Mouse (Mus musculus): ENCODE measurements around the gene Imp4.

Imp4 gene

DNA sequence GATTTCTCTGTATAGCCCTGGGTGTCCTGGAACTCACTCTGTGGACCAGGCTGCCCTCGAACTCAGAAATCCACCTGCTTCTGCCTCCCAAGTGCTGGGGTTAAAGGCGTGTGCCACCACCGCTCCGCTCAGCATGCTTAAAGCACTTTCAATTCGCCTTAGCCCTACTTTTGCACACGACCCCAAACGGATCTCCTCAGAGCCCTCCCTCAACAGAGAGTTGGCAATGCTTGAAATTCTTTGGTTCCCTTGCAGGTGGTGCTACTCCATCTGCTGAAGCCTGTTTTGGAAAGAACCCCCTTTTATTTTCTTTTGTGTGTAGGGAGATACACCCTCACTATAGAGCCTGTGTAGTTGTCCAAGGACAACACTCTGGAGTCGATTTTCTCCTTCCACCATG is 18.8 kb downstream of the Imp4 start:
- in situ Hi-C loops (cut with MboI; ENCODE audit: low pct_unique_long_range_greater_than_20kb in 1 of 2, low sequenced_read_pairs in 2 of 2, unreplicated experiment in 1 of 2), result no loop called here

DNA sequence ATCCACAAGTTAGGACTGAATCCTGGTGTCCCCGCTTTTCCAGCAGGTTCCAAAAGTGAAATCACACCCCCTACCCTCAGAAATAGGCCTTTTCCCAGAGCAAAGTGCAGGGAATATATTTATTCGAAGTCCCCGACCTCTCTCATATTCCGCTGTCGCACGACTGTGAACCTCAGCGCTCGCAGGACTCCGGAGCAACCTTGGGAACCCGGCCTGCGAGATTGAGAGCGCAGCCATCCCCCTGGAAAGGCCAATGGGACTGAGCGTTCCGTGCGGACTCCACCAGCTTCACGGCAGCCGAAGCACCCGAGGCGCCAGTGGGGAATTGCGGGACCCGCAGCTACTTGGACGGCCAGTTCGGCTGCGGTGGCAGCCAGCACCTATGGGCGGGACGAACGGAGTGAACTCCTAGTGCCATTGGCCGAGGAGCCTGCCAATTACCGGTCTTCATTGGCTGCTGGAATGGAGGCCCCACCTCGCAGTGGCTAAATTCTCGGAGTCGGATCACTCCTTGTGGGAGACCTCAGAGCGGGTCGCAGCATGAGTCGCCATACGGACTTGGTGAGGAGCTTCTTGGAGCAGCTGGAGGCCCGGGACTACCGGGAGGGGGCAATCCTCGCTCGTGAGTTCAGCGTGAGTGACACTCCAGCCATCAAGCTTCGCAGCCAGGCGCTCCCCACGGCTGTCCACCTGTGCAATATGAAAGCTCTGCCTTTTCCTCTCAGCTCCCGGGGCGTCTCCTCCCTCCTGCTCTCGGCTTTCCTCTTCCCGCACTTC is 19.8 kb downstream of the Imp4 start, which contains the start of gene Ptpn18:
Gene Ptpn18, plus strand, starts transcription at position 479 of the 777 bp plus-strand sequence.
- in situ Hi-C loops (cut with MboI; ENCODE audit: low pct_unique_long_range_greater_than_20kb in 1 of 2, low sequenced_read_pairs in 2 of 2, unreplicated experiment in 1 of 2), result no loop called here

DNA sequence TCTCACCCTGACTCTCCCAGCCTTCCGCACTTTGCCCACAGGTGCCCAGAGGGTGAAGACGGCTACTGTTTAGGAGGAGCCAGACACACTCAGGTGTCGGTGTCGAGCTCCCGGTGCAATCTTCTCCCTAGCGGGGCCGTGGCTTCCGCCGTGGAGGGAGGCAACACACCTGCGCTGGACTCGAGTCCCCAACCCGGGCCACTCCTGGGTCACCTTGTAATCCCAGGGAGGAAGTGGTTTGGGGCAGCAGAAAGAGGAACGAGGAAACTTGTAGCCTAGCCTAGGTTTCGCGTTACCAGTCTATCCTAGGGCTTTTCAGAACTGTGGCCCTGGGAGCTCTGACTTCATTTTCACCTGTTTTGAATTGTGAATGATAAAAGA is 20.4 kb downstream of the Imp4 start:
- in situ Hi-C loops (cut with MboI; ENCODE audit: low pct_unique_long_range_greater_than_20kb in 1 of 2, low sequenced_read_pairs in 2 of 2, unreplicated experiment in 1 of 2), result no loop called here

DNA sequence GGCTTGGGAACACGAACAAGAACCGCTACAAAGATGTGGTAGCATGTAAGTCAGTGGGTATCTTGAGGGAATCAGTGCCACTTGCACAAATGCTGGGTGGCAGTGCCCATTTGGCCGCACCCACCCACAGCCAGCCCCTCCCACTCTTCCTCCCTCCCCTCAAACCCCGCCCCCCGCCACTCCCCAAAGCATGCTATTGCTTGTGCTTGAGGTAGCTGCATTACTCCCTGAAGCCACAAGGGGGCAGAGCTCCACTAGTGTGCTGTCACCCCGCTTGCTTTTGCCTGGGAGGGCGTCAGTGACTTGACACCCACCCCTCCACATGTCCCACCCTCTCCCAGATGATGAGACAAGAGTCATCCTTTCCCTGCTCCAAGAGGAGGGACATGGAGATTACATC is 23.1 kb downstream of the Imp4 start:
- in situ Hi-C loops (cut with MboI; ENCODE audit: low pct_unique_long_range_greater_than_20kb in 1 of 2, low sequenced_read_pairs in 2 of 2, unreplicated experiment in 1 of 2), result no loop called here

DNA sequence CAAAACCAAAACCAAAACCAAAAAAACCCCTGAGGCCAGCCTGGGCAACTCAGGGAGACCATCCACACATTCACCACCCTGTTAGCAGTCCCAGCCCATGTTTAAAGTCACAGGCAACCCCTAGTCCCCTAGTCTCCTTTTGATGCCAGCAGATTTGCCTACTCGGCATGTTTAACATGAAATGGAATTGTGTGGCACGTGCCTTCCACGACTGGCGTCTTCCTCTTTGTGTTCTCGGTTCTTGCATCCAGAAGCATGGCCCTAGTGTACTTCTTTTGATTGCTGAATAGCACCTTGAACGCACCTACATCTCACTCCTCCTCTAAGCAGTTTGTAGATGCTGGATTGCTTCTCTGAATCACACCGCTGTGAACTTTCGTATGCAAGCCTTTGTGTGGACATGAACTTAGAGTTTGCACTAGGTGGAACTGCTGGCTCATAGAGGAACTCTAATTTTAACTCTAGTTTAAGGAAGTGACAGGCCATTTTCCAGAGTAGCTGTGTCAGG is 24.7 kb downstream of the Imp4 start:
- in situ Hi-C loops (cut with MboI; ENCODE audit: low pct_unique_long_range_greater_than_20kb in 1 of 2, low sequenced_read_pairs in 2 of 2, unreplicated experiment in 1 of 2), result no loop called here

DNA sequence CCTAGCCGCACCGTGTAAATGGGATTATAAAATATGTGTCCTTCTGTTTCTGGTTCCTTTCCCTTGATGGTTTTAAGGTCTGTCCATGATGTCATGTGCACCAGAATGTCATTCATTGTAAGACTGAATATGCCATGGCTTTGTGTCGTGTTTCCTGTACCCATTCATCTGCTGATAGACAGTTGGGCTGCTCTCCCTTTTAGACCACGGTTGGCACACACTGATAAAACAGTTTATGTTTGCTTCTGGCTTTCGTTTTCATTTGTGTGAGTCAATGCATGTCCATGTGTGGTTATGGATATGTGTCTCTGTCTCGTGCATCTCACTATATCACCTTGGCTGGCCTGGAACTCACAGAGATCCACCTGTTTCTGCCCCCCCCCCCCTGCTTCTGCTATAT is 25.8 kb downstream of the Imp4 start:
- in situ Hi-C loops (cut with MboI; ENCODE audit: low pct_unique_long_range_greater_than_20kb in 1 of 2, low sequenced_read_pairs in 2 of 2, unreplicated experiment in 1 of 2), result no loop called here

DNA sequence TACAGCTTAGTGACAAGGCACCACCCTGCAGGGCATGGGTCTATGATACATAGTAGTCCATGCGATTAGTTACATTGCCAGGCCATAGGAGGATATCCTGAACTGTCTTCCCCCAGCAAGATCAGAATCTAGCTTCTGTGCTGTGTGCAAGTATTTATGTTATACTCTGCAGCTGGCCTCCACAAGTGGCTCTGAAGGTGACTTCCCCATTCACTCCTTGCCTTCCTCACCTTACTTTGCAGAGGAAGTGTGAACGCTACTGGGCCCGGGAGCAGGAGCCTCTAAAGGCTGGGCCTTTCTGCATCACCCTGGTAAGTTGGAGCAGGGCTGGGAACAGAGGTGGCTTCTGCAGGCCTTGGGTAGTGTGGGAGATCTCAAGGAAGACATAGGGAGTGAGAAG is 28.4 kb downstream of the Imp4 start:
- in situ Hi-C loops (cut with MboI; ENCODE audit: low pct_unique_long_range_greater_than_20kb in 1 of 2, low sequenced_read_pairs in 2 of 2, unreplicated experiment in 1 of 2), result no loop called here

DNA sequence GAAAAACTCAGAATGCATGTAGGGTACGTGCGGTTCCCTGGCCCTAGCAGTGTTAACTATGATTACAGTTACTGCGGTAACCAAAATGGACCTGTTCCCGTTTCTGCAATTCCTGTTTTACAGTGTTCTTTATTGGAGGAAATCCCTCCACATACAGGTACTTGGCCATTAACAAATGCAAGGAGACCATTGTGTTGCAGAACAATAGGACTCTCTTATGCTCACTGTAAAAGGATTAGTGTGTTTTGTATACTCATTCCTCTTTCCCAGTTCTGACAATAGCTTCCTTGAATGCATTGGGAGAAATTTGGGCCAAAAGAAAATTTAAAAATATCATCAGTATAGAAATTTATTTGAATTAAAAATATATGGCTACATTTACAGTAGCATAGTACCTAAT is 28.8 kb downstream of the Imp4 start:
- in situ Hi-C loops (cut with MboI; ENCODE audit: low pct_unique_long_range_greater_than_20kb in 1 of 2, low sequenced_read_pairs in 2 of 2, unreplicated experiment in 1 of 2), result no loop called here

DNA sequence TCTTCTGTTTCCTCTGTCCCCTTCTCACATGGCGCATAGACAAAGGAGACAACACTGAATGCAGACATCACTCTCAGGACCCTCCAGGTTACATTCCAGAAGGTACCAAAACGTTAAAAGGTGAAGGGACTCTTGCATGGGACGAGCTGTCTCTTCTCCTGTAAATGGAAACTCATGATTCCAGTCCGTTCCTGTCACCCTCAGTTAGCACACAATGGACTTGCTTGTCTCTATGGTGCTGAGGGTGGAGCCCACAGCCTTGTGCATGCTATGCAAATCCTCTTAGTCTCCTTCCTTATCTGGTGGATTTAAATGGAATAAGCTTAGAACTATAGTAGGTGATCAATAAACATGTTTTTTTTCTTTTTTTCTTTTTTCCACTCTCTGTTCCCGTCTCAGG is 30.1 kb downstream of the Imp4 start:
- in situ Hi-C loops (cut with MboI; ENCODE audit: low pct_unique_long_range_greater_than_20kb in 1 of 2, low sequenced_read_pairs in 2 of 2, unreplicated experiment in 1 of 2), result no loop called here

DNA sequence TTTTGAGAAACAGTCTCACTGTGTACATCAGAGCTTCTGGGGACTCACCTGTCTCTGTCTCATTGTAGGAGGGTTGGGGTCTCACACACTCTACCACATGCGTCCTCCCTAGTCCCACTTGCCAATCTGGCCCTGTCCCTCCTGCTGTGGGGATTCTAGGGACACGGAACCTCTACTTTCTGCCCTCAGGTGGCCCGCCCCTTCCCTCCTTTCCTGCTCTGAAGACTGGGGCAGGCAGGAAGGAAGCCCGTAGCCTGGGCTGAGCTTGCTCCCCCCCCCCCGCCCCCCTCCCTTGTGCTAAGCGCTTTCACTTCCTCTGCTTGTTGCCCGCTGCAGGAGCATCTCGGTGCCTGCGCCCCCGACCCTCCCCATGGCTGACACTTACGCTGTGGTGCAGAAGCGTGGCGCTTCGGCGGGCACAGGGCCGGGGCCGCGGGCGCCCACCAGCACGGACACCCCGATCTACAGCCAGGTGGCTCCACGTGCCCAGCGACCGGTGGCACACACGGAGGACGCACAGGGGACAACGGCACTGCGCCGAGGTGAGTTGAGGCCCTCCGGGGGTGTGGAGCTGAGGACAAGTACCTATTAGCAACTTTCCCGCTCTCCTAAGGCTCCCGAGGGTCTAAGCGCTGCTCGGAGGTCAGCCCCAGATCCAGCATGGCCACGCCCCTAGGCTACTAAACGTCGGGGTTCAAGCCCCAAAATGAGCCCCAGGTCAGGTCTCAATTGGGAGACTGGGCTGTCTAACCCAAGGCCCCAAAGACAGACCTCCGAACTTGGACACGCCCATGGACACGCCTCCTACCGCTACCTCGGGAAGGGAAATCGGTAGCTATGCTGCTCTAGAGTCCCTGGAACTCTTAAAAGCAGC is 33.0 kb downstream of the Imp4 start:
- in situ Hi-C loops (cut with MboI; ENCODE audit: low pct_unique_long_range_greater_than_20kb in 1 of 2, low sequenced_read_pairs in 2 of 2, unreplicated experiment in 1 of 2), result no loop called here

DNA sequence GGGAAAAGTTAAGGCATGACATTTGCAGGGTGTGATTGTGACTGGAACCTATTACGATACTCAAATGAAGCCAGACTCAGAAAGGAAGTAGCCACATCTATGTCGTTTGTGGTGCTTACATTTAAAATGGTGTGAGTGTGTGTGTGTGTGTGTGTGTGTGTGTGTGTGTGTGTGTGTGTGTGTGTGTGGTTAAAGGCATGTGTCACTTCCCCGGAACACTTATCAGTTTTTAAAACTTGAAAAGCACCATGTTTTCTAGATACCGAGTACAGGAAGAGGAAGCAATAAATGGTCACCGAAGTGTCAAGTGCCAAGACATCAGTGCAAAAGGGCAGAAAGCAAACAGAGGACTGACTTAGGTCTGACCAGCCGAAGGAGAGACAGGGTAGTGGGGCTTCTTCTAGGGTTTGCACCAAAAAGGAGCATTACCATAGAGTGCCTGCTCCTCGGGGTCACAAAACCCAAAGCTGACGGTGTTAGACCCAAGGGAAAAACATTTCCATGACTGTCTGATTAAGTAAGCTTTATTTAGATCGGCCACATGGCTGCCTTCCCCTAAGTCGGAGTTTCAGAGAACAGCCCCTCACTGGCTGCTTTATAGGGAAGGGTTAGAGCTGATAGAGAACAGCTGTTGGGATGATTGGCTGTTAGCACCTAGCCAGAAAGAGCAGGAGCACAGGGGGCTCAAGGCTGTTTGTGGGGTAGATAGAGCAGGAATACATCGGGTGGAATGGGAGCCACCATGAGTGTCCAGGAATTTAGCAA is 39.4 kb downstream of the Imp4 start:
- in situ Hi-C loops (cut with MboI; ENCODE audit: low pct_unique_long_range_greater_than_20kb in 1 of 2, low sequenced_read_pairs in 2 of 2, unreplicated experiment in 1 of 2), result no loop called here

DNA sequence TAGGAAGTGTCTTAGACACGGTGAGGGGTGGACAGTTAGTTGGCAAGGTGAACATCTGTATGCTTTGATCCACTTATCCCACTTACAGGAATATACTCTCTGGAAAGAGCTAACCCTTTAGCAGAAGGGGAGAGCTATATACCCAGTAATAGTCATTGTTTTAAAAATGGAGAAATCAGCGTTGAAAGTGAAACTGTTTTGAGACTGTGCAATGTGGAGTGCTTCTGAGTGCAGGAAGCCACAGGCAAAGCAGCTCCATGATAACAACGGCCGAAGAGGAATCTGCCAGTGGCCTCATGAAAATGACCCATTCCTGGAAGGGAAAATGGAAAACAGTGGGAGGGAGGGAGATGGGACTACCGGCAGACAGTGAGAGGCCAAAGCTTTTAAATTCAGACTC is 41.1 kb downstream of the Imp4 start:
- in situ Hi-C loops (cut with MboI; ENCODE audit: low pct_unique_long_range_greater_than_20kb in 1 of 2, low sequenced_read_pairs in 2 of 2, unreplicated experiment in 1 of 2), result no loop called here

DNA sequence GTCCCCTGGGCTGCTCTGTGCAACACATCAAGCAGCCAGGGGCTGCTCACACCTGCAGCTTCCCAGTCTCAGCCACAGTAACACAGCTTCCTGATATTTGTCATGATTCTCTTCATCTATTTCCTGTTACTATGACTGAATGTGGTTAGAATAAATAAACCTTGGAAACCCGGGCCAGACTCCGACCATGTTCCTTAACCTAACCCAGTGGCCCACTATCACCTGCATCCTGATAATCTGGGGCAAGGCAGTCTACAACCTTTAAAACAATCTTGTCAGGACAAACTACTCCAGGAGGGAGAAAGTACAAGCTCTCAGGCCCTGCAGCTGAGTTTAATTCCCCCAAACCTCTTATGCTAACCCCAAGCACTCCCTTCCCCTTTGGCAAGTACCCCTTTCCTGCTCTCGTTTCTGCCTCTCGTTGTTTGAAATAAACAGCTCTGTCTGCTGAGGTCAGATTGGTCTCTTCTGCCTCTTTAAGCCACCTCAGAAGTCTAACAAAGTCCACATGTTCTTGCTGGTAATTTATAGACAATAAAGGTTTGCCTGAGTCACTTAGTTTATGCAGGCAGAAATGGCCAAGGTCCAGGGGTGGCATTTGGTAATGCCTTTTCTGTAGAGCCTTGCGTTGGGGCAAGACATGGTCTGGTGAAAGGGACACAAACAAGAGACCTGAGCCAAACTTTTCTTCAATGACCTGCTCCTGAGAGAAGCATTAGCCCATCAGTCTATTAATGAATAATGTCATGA is 42.4 kb downstream of the Imp4 start:
- in situ Hi-C loops (cut with MboI; ENCODE audit: low pct_unique_long_range_greater_than_20kb in 1 of 2, low sequenced_read_pairs in 2 of 2, unreplicated experiment in 1 of 2), result no loop called here

DNA sequence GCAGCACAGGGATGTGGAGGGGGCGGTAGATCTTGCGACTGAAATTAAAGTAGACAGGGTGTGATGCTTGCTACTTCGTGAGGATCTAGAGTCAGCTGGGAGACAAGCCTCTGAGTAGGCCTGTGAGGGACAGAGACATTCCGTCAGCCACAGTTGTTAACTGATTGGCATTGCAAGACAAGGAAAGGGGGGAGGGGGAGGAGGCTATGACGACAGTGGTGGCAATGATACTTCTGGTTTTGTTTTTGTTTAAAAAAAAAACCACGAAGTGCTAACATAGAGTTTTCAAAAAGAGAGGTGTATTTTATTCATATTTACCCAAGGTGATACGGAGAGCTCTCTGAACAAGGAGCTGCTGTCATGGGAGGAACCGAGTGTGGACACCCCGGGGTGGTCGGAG is 44.8 kb downstream of the Imp4 start:
- in situ Hi-C loops (cut with MboI; ENCODE audit: low pct_unique_long_range_greater_than_20kb in 1 of 2, low sequenced_read_pairs in 2 of 2, unreplicated experiment in 1 of 2), result no loop called here

DNA sequence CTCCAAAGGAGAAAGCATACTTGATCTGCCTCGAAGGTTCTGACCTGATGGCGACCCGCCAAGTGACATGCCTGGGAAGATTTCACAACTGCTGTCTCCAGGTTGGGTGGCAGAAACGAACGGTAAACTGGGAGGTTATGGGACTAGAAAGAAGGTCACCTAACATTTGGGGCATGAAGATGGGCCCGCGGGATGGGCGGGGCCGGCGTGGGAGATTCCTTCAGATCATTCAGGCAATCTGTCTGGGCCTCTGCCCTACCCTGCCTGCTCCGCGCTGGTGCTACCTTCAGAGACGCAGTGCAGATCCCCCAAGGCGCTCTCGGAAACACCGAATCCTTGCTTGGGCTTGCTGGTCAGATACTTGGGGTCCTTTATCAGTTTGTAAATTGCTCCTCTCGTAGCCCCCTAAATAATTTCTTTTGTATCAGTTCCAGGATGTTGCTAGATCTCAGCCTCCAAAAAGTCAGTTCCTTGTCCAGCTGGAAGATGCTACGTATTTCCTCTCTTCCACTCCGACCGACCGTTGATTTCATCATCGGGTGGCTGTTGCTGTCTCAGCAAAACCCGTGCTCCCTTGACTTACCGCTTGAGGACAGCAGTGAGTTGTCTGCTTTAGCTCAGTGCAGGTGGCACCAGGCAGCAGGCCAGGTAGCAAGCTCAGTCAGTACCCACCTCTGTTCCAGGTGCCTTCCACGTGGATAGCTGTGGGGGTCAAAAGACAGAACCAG is 46.0 kb downstream of the Imp4 start:
- in situ Hi-C loops (cut with MboI; ENCODE audit: low pct_unique_long_range_greater_than_20kb in 1 of 2, low sequenced_read_pairs in 2 of 2, unreplicated experiment in 1 of 2), result no loop called here

DNA sequence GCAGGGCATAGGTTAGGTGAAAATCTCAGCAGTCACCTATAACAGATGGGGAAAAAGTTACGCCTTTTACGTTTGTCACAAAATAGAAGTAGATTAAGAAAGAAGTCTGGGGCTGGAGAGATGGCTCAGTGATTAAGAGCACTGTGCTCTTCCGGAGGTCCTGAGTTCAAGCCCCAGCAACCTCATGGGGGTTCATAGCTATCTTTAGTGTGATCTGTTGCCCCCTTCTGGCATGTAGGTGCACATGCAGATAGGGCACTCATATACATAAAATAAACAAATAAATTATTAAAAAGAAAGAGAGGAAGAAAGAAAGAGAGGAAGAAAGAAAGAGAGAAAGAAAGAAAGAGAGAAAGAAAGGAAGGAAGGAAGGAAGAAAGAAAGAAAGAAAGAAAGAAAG is 47.7 kb downstream of the Imp4 start:
- in situ Hi-C loops (cut with MboI; ENCODE audit: low pct_unique_long_range_greater_than_20kb in 1 of 2, low sequenced_read_pairs in 2 of 2, unreplicated experiment in 1 of 2), result no loop called here

DNA sequence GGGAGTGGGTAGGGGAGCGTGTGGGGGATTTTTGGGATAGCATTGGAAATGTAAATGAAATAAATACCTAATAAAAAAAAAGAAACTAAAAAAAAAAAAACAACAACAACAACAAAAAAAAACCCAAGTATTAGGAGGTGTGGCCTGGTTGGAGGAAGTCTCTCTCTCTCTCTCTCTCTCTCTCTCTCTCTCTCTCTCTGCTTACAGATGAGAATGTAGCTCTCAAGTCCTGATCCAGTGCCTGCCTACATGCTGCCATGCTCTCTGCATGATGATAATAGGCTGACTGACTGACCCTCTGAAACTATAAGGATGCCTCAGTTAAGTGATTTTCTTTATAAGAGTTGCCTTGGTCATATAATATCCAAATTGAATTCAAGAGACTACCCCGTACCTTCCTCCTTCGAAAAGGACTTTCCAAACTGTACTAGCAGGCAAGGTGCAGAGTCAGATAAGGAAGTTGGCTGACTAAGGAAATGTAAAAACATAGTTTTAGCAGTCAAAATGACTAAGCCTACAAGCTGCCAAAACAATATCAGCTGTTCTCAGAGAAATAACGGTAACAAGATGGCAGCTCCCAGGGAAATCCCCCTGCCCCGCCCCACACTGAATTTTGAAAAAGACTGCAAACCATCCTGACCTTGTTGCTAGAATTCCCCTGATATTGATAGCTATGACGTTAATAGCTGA is 50.3 kb downstream of the Imp4 start:
- in situ Hi-C loops (cut with MboI; ENCODE audit: low pct_unique_long_range_greater_than_20kb in 1 of 2, low sequenced_read_pairs in 2 of 2, unreplicated experiment in 1 of 2), result no loop called here
